Mouse (Mus musculus) heart, postnatal 0 days (tissue): Measurements from ENCODE around the gene Actr1a.

Source experiments
- CTCF ChIP-seq: IDR thresholded peaks from 2 replicates; pipeline ENCODE4 v1.5.1; 2016; ENCODE audit warnings: antibody characterized with exemption, control low read depth, low read depth
- EP300 ChIP-seq: IDR thresholded peaks from 2 replicates; pipeline ENCODE4 v1.6.1; 2016; ENCODE audit warnings: antibody characterized with exemption, low read depth

DNA sequence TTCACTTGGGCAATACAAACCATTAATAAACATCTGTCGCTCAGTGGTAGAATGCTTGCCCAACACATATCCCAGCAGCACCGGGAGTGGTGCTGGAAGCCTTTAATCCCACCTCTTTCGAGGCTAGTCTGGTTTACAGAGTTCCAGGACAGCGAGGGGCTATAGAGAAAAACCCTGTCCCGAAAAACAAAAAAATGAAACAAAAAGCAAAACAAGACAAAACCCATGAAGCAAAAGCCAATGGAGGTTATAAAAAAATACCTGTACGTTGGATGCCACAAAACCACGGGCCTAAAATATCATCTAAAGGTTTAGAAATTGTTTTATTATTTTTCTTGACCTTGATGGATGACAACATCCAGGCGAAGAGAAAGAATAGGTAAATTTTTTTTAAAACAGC, 561 bp upstream of the Actr1a start:
- TF ChIP-seq CTCF, result no peak
- no peak for TF ChIP-seq EP300
